Mouse (Mus musculus): Measurements from ENCODE around the gene Tmprss2. TPM values are rescaled to one million over a fixed set of nuclear protein-coding genes. Genes with fewer than 3 reads are reported as not detected.

Tmprss2 gene
- polyA plus RNA-seq, 2 experiments = 1.8 to 1.9 TPM

- H3K9me3 ChIP-seq (ENCODE audit: control insufficient read depth, low read length) = no peaks in the 10 kb centered on the region
- H3K27me3 ChIP-seq (ENCODE audit: control insufficient read depth, insufficient read depth, low read length) = no peaks in the 10 kb centered on the region
- H3K9ac ChIP-seq (ENCODE audit: low read depth, low read length, severe bottlenecking) = no peak overlapping the region
- H3K4me1 ChIP-seq (ENCODE audit: control insufficient read depth, insufficient read depth, low read length) = no peaks in the 10 kb centered on the region
- no peak overlapping the region for H3K4me2 ChIP-seq (replicated peaks; ENCODE audit: low read depth, low read length, severe bottlenecking)
- H3K4me3 ChIP-seq (replicated peaks; ENCODE audit: low read length) = no peak overlapping the region
- H3K27ac ChIP-seq (replicated peaks; ENCODE audit: low read depth, low read length) = no peak overlapping the region
- no peak for DNase-seq (ENCODE audit: low spot score)
- H3K36me3 ChIP-seq (ENCODE audit: control insufficient read depth, insufficient read depth, low read length) = no peaks in the 10 kb centered on the region
- TF ChIP-seq POLR2A (IDR thresholded peaks at IDR 0.05; ENCODE audit: borderline replicate concordance, extremely low read depth, insufficient read depth, insufficient read length) = no peak
- ATAC-seq (ENCODE audit: low FRiP score, low read depth) = no peak
These were observed 33.7 kb upstream of the Tmprss2 start for GRCm38 (mm10) chr16:97644681-97645080.

DNA sequence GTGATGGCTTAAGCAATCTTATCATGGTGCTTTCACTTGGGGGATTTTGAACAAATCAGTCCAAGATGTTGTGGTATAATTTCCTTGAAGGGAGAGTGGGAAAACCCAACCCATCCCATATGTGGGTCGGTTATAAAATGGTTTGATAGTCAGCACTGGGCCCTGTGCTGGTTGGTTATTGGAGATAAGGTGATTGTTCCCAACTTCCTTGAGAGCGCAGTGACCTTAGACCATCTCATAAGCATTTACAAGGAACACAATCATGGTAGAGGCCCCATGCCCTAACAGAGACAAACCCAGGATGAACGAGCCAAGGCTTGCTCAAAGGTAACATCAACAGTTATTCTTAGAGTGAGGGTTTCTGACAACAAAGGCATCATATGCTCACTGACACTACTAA, 28.6 kb upstream of the Tmprss2 start:
- H3K4me1 ChIP-seq (ENCODE audit: control insufficient read depth, insufficient read depth, low read length) = no peaks in the 10 kb centered on the region
- H3K9me3 ChIP-seq (ENCODE audit: control insufficient read depth, low read length) = no peaks in the 10 kb centered on the region
- no peak for TF ChIP-seq POLR2A (IDR thresholded peaks at IDR 0.05; ENCODE audit: borderline replicate concordance, extremely low read depth, insufficient read depth, insufficient read length)
- ATAC-seq (ENCODE audit: low FRiP score, low read depth) (no peak), DNase-seq (ENCODE audit: low spot score) (no peak)
- H3K4me2 ChIP-seq (replicated peaks; ENCODE audit: low read depth, low read length, severe bottlenecking) = no peak overlapping the region
- no peak overlapping the region for H3K4me3 ChIP-seq (replicated peaks; ENCODE audit: low read length)
- no peak overlapping the region for H3K9ac ChIP-seq (ENCODE audit: low read depth, low read length, severe bottlenecking)
- H3K36me3 ChIP-seq (ENCODE audit: control insufficient read depth, insufficient read depth, low read length) = no peaks in the 10 kb centered on the region
- WGBS = 77% methylated on average over 3 of the region's 3 CpGs
- H3K27me3 ChIP-seq (ENCODE audit: control insufficient read depth, insufficient read depth, low read length) = no peaks in the 10 kb centered on the region
- no peak overlapping the region for H3K27ac ChIP-seq (replicated peaks; ENCODE audit: low read depth, low read length)

- H3K4me1 ChIP-seq (ENCODE audit: control insufficient read depth, insufficient read depth, low read length) = no peaks in the 10 kb centered on the region
- H3K9ac ChIP-seq (ENCODE audit: low read depth, low read length, severe bottlenecking) = no peak overlapping the region
- no peak for TF ChIP-seq POLR2A (IDR thresholded peaks at IDR 0.05; ENCODE audit: borderline replicate concordance, extremely low read depth, insufficient read depth, insufficient read length)
- ATAC-seq (ENCODE audit: low FRiP score, low read depth) (no peak), DNase-seq (ENCODE audit: low spot score) (no peak)
- no peak overlapping the region for H3K4me2 ChIP-seq (replicated peaks; ENCODE audit: low read depth, low read length, severe bottlenecking)
- H3K27me3 ChIP-seq (ENCODE audit: control insufficient read depth, insufficient read depth, low read length) = no peaks in the 10 kb centered on the region
- H3K27ac ChIP-seq (replicated peaks; ENCODE audit: low read depth, low read length) = no peak overlapping the region
- 44% methylated on average over 4 of the region's 4 CpGs for WGBS
- no peak overlapping the region for H3K4me3 ChIP-seq (replicated peaks; ENCODE audit: low read length)
- H3K9me3 ChIP-seq (ENCODE audit: control insufficient read depth, low read length) = no peaks in the 10 kb centered on the region
- H3K36me3 ChIP-seq (ENCODE audit: control insufficient read depth, insufficient read depth, low read length) = no peaks in the 10 kb centered on the region
These were observed 22.0 kb upstream of the Tmprss2 start for GRCm38 (mm10) chr16:97632880-97633484.

DNA sequence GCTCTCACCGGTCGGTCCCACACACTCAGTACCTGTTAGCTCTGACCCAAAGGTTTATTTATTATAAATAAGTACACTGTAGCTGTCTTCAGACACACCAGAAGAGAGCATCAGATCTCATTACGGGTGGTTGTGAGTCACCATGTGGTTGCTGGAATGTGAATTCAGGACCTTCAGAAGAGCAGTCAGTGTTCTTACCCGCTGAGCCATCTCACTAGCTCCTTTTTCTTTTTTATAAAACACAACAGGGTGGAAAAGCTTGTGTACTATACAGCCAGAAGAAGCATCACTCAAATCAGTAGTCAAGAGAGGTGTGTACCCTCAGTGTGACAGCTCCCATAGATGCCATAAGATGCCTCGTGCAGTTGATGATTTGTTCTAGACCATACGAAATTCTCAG, 12.2 kb upstream of the Tmprss2 start:
- Histone ChIP-seq H3K4me1 (ENCODE audit: control insufficient read depth, insufficient read depth, low read length) (no peaks in the 10 kb centered on the region), H3K27ac (replicated peaks; ENCODE audit: low read depth, low read length) (no peak overlapping the region), H3K4me3 (replicated peaks; ENCODE audit: low read length) (no peak overlapping the region), H3K9me3 (ENCODE audit: control insufficient read depth, low read length) (no peaks in the 10 kb centered on the region), H3K27me3 (ENCODE audit: control insufficient read depth, insufficient read depth, low read length) (no peaks in the 10 kb centered on the region), H3K36me3 (ENCODE audit: control insufficient read depth, insufficient read depth, low read length) (no peaks in the 10 kb centered on the region), H3K9ac (ENCODE audit: low read depth, low read length, severe bottlenecking) (no peak overlapping the region), H3K4me2 (replicated peaks; ENCODE audit: low read depth, low read length, severe bottlenecking) (no peak overlapping the region)
- TF ChIP-seq POLR2A (IDR thresholded peaks at IDR 0.05; ENCODE audit: borderline replicate concordance, extremely low read depth, insufficient read depth, insufficient read length) = no peak
- 82% methylated on average over 6 of the region's 6 CpGs for WGBS
- DNase-seq (ENCODE audit: low spot score) (no peak), ATAC-seq (ENCODE audit: low FRiP score, low read depth) (no peak)

GRCm38 (mm10) chr16:97622383-97622889, 11.4 kb upstream of the Tmprss2 start:
- Histone ChIP-seq H3K36me3 (ENCODE audit: control insufficient read depth, insufficient read depth, low read length) (no peaks in the 10 kb centered on the region), H3K4me3 (replicated peaks; ENCODE audit: low read length) (no peak overlapping the region), H3K27ac (replicated peaks; ENCODE audit: low read depth, low read length) (no peak overlapping the region), H3K9me3 (ENCODE audit: control insufficient read depth, low read length) (no peaks in the 10 kb centered on the region), H3K4me1 (ENCODE audit: control insufficient read depth, insufficient read depth, low read length) (no peaks in the 10 kb centered on the region), H3K9ac (ENCODE audit: low read depth, low read length, severe bottlenecking) (no peak overlapping the region), H3K4me2 (replicated peaks; ENCODE audit: low read depth, low read length, severe bottlenecking) (no peak overlapping the region), H3K27me3 (ENCODE audit: control insufficient read depth, insufficient read depth, low read length) (no peaks in the 10 kb centered on the region)
- DNase-seq (ENCODE audit: low spot score) = no peak
- ATAC-seq (ENCODE audit: low FRiP score, low read depth) = no peak
- 40% methylated on average over 2 of the region's 2 CpGs for WGBS
- TF ChIP-seq POLR2A (IDR thresholded peaks at IDR 0.05; ENCODE audit: borderline replicate concordance, extremely low read depth, insufficient read depth, insufficient read length) = no peak

Data from limb, embryonic 14.5 days (tissue).